Mouse (Mus musculus): ENCODE measurements around the gene Cbln3. TPM values are rescaled to one million over a fixed set of nuclear protein-coding genes. Genes with fewer than 3 reads are reported as not detected.

The Cbln3 gene
- total RNA-seq, 2 experiments from 2014 or later, result 0.20 to 0.26 TPM

GRCm38 (mm10) chr14:55857588-55857987 is 26.6 kb downstream of the Cbln3 start:
- DNase-seq (ENCODE audit: extremely low spot score in 1 of 2, low spot score in 2 of 2), result no peak
- H3K27ac ChIP-seq, result no peak overlapping the region
- H3K4me3 ChIP-seq, result no peak overlapping the region
- no peak for TF ChIP-seq CTCF (IDR thresholded peaks at IDR 0.05)
- intact Hi-C loops (cut with DNase I), result no loop called here

- intact Hi-C loops (cut with DNase I), result no loop called here
- no peak for DNase-seq (ENCODE audit: extremely low spot score in 1 of 2, low spot score in 2 of 2)
- H3K27ac ChIP-seq, result peak overlapping the region; percentile 54; the same call in 1 of the 2 replicates
- TF ChIP-seq CTCF (IDR thresholded peaks at IDR 0.05), result no peak
- H3K4me3 ChIP-seq, result peak overlapping the region; percentile 61
These were observed 29.1 kb downstream of the Cbln3 start for GRCm38 (mm10) chr14:55855101-55855561.

DNA sequence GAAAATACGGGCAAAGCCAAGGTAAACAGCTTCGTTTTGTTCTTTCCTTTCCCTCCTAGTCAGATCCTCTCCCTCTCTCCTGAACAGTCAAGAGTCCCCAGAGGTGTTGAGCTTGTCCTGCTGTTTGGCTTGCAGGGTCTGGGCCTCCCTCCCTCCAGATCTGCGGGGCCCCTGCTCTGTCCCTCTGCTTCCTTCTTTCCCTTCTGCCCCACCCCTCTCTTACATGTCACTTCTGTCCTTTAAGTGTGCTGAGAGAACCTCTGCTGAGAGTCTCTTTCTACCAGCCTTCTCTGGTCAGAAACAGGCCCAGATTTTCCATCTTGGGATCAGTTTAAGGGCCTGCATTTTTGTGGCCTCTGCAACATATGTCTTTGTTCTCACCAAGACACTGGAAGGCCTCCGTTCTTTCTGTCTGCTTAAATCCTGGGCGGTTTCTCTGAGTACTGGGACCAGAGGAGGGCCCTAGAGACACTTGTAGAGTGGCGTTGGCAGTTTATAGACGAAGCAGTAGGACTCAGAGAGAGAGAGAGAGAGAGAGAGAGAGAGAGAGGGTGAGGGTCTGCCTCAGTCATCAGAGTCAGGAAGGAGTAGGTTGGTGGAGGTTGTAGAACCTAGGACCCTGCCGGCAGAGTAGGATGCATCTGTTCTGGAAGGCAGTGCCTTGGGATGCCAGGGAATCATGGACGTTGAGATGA is 29.6 kb downstream of the Cbln3 start:
- no peak for DNase-seq (ENCODE audit: extremely low spot score in 1 of 2, low spot score in 2 of 2)
- no peak for TF ChIP-seq CTCF (IDR thresholded peaks at IDR 0.05)
- H3K27ac ChIP-seq, result peak overlapping the region; percentile 54
- H3K4me3 ChIP-seq, result peak overlapping the region; percentile 61
- intact Hi-C loops (cut with DNase I), result no loop called here

GRCm38 (mm10) chr14:55853621-55854285 is 30.4 kb downstream of the Cbln3 start, which contains the start of gene Nynrin:
TSS of gene Nynrin (plus strand) at chr14:55854010.
- Histone ChIP-seq H3K27ac (peak within 1 kb of the TSS; percentile 54), H3K4me3 (peak within 1 kb of the TSS; percentile 61)
- peak in 1 of 2 experiments; percentile 28 for DNase-seq (ENCODE audit: extremely low spot score in 1 of 2, low spot score in 2 of 2)
- TF ChIP-seq CTCF (IDR thresholded peaks at IDR 0.05), result no peak
- intact Hi-C loops (cut with DNase I), result no loop called here

- intact Hi-C loops (cut with DNase I), result no loop called here
- no peak for TF ChIP-seq CTCF (IDR thresholded peaks at IDR 0.05)
- Histone ChIP-seq H3K27ac (no peak overlapping the region), H3K4me3 (no peak overlapping the region)
- DNase-seq (ENCODE audit: extremely low spot score in 1 of 2, low spot score in 2 of 2), result no peak
These were observed 31.3 kb downstream of the Cbln3 start for GRCm38 (mm10) chr14:55852646-55853551.

DNA sequence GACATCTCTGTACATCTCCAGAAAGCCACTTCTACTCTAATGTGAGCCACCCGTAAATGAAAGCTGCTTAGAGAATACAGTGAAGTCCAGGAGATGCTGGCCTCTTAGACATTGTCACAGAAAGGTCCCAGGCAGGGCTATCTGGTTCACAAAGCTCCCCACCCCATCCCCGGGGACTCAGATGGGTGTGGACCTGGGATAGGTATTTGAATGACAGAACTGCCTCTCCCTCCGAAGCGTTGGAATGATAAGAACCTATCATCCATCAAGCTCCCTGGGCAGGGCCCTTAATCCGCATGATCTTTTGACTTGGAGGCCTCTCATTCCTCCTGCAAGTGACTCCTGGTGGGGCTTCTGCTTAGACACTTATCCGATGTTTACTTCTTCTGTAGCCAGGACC is 33.3 kb downstream of the Cbln3 start:
- intact Hi-C loops (cut with DNase I), result no loop called here
- H3K27ac ChIP-seq, result no peak overlapping the region
- H3K4me3 ChIP-seq, result no peak overlapping the region
- no peak for DNase-seq (ENCODE audit: extremely low spot score in 1 of 2, low spot score in 2 of 2)
- no peak for TF ChIP-seq CTCF (IDR thresholded peaks at IDR 0.05)

- H3K27ac ChIP-seq, result no peak overlapping the region
- H3K4me3 ChIP-seq, result no peak overlapping the region
- DNase-seq (ENCODE audit: extremely low spot score in 1 of 2, low spot score in 2 of 2), result no peak
- intact Hi-C loops (cut with DNase I), result no loop called here
- TF ChIP-seq CTCF (IDR thresholded peaks at IDR 0.05), result no peak
These were observed 38.5 kb downstream of the Cbln3 start for GRCm38 (mm10) chr14:55845506-55846294.

GRCm38 (mm10) chr14:55842794-55843193 is 41.4 kb downstream of the Cbln3 start:
- Histone ChIP-seq H3K27ac (no peak overlapping the region), H3K4me3 (no peak overlapping the region)
- no peak for DNase-seq (ENCODE audit: extremely low spot score in 1 of 2, low spot score in 2 of 2)
- intact Hi-C loops (cut with DNase I), result no loop called here
- peak; percentile 48 for TF ChIP-seq CTCF (IDR thresholded peaks at IDR 0.05)

DNA sequence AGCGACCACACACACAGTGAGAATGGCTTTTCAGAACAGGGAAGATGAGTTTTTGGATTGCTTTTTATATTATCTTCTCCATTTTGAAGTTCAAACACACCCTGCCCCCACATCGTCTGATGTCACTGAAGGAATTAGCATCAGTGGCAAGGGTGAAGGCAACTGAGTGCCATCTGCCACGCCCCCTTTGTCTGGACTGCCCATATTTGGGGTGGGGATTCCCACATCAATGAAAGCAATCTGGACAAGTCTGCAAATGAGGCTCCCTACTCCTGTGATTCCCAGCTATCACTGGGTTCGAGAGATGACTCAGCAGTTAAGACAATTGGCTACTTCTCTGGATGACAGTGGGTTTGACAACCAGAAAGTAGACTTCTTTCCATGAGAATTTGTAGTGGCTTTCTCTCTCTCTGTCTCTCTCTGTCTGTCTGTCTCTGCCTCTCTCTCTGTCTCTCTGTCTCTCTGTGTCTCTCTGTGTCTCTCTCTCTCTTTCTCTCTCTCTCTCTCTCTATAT is 43.3 kb downstream of the Cbln3 start:
- intact Hi-C loops (cut with DNase I), result no loop called here

DNA sequence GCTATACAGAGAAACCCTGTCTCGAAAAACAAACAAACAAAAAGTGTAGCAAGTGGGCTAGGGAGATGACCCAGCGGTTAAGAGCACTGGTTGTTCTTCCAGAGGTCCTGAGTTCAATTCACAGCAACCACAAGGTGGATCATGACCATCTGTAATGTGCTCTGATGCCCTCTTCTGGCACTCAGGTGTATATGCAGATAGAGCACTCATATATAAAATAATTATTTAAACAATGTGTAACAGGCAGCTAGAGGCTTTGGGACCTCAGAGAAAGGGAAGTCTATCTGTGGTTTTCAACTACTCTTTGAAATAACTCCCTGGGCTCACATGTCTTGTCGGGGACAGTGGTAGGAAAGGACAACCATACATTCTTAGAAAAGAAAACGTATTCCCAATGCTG is 45.5 kb downstream of the Cbln3 start:
- Histone ChIP-seq H3K27ac (no peak overlapping the region), H3K4me3 (no peak overlapping the region)
- TF ChIP-seq CTCF (IDR thresholded peaks at IDR 0.05), result peak; percentile 13
- intact Hi-C loops (cut with DNase I), result no loop called here
- no peak for DNase-seq (ENCODE audit: extremely low spot score in 1 of 2, low spot score in 2 of 2)

More for the DNA sequence above, 43.3 kb downstream of the Cbln3 start:
- H3K4me3 ChIP-seq, result no peak overlapping the region
- H3K27ac ChIP-seq, result no peak overlapping the region
- no peak for DNase-seq (ENCODE audit: extremely low spot score in 1 of 2, low spot score in 2 of 2)
- TF ChIP-seq CTCF (IDR thresholded peaks at IDR 0.05), result no peak

DNA sequence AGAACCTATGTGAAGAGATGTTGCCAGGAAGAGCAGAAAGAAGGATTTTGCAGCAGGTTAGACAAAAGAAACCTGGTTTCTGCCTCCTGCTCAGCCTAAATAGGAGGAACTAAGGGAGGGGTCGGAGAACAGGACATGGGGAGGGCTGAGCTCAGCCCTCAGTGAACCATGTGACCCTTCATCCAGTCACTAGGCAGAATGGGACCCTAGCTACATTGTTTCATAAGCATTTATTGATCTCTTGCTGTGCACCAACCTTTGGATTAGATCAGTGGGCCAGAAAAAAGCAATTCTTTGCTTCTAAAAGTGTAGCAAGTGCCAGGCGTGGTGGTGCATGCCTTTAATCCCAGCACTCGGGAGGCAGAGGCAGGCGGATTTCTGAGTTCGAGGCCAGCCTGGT is 45.9 kb downstream of the Cbln3 start:
- Histone ChIP-seq H3K27ac (no peak overlapping the region), H3K4me3 (no peak overlapping the region)
- TF ChIP-seq CTCF (IDR thresholded peaks at IDR 0.05), result no peak
- DNase-seq (ENCODE audit: extremely low spot score in 1 of 2, low spot score in 2 of 2), result no peak
- intact Hi-C loops (cut with DNase I), result no loop called here

Data from left cerebral cortex, adult 2 months (tissue).